Mouse (Mus musculus) intestine, postnatal 0 days (tissue): ENCODE results near the gene Pfkfb4. TPM values are rescaled to one million over a fixed set of nuclear protein-coding genes. Genes with fewer than 3 reads are reported as not detected.

Source experiments
- ATAC-seq: fragments of 200-750 bp; cut with Nextera tagmentation; 2 replicates; pipeline ENCODE4 v1.8.0; 2017; ENCODE audit warnings: mild to moderate bottlenecking, moderate TSS enrichment, moderate library complexity
- H3K27ac ChIP-seq: fragments of 300-500 bp; sonication (generic); 2 replicates; pipeline ENCODE4 v1.5.1; 2014; ENCODE audit warnings: mild to moderate bottlenecking, low read depth, low read length, moderate library complexity
- H3K27me3 ChIP-seq: fragments of 300-500 bp; sonication (generic); replicated peaks from 2 replicates; pipeline ENCODE4 v1.6.1; 2014; ENCODE audit warnings: low read length, mixed read lengths; ENCODE audit not compliant: control insufficient read depth, insufficient read depth
- H3K36me3 ChIP-seq: fragments of 300-500 bp; sonication (generic); 2 replicates; pipeline ENCODE4 v1.6.1; 2014; ENCODE audit warnings: mild to moderate bottlenecking, moderate library complexity; ENCODE audit not compliant: control insufficient read depth, insufficient read depth
- H3K4me1 ChIP-seq: fragments of 300-500 bp; sonication (generic); replicated peaks from 2 replicates; pipeline ENCODE4 v1.6.1; 2014; ENCODE audit warnings: antibody characterized with exemption, low read length, mixed read lengths; ENCODE audit not compliant: control insufficient read depth, insufficient read depth
- H3K4me2 ChIP-seq: fragments of 300-500 bp; sonication (generic); replicated peaks from 2 replicates; pipeline ENCODE4 v1.6.1; 2014; ENCODE audit warnings: low read depth, mild to moderate bottlenecking, moderate library complexity
- H3K4me3 ChIP-seq: fragments of 300-500 bp; sonication (generic); 2 replicates; pipeline ENCODE4 v1.5.1; 2014; ENCODE audit warnings: low read depth, low read length
- H3K9ac ChIP-seq: fragments of 300-500 bp; sonication (generic); 2 replicates; pipeline ENCODE4 v1.6.1; 2014; ENCODE audit warnings: mild to moderate bottlenecking, low read depth, low read length
- H3K9me3 ChIP-seq: fragments of 300-500 bp; sonication (generic); 2 replicates; pipeline ENCODE4 v1.6.1; 2016; ENCODE audit warnings: mixed run types; ENCODE audit not compliant: control insufficient read depth
- CTCF ChIP-seq: sonication (generic); IDR thresholded peaks from 2 replicates; pipeline ENCODE4 v1.5.1; 2016; ENCODE audit warnings: low read depth, mild to moderate bottlenecking, control low read depth, antibody characterized with exemption, moderate library complexity
- WGBS: fragments of 180-500 bp; shearing (Covaris S2); extraction: QIAGEN DNeasy Blood & Tissue Kit; methylation state at CpG from one replicate; pipeline ENCODE4 v1.1.7; 2014; 5-methylcytosine and 5-hydroxymethylcytosine counted together
- polyA plus RNA-seq: library from polyadenylated mRNA; unstranded; fragments of >200 nt; fragmentation: Nextera tagmentation; extraction: Ambion mirVana; gene quantifications from 2 replicates; pipeline ENCODE4 v1.2.1, GENCODE M21; 2015

Gene Pfkfb4
- polyA plus RNA-seq, 1 experiment from 2014 or later = 43.1 TPM

- Histone ChIP-seq H3K36me3 (peaks cover 7% of the 10 kb centered on the region), H3K4me3 (no peak overlapping the region), H3K4me1 (0 out of 2 replicates have a peak, but pooled peaks cover 2% of the 10 kb centered on the region), H3K4me2 (no peak overlapping the region), H3K9ac (no peak overlapping the region), H3K27ac (no peak overlapping the region), H3K27me3 (no peaks in the 10 kb centered on the region), H3K9me3 (no peaks in the 10 kb centered on the region)
- TF ChIP-seq CTCF = peak; percentile 84
- WGBS = 44% methylated on average over 5 of the region's 5 CpGs
- ATAC-seq = peak; percentile 49; the same call in 1 of the 2 replicates
Observed at GRCm38 (mm10) chr9:109046306-109046705, 54.7 kb downstream of the Pfkfb4 start.

DNA sequence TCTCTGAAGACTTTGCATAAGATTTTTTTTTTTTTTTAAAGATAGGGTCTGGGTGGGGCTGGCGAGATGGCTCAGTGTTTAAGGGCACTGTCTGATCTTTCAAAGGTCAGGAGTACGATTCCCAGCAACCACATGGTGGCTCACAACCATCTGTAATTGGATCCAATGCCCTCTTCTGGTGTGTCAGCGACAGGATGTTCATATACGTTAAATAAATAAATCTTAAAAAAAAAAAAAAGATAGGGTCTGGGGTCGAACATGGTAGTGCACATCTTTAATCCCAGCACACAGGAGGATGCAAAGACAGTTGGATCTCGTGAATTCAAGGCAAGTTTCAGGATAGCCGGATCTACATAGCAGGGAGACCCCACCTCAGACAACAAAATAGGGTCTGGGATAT is 57.7 kb downstream of the Pfkfb4 start:
- no peak overlapping the region for H3K4me2 ChIP-seq
- TF ChIP-seq CTCF = no peak
- H3K9me3 ChIP-seq = no peaks in the 10 kb centered on the region
- no peaks in the 10 kb centered on the region for H3K4me1 ChIP-seq
- peaks cover 21% of the 10 kb centered on the region for H3K36me3 ChIP-seq
- WGBS = 65% methylated on average over 7 of the region's 7 CpGs
- no peak for ATAC-seq
- H3K4me3 ChIP-seq = no peak overlapping the region
- H3K27me3 ChIP-seq = no peaks in the 10 kb centered on the region
- H3K9ac ChIP-seq = no peak overlapping the region
- H3K27ac ChIP-seq = no peak overlapping the region

DNA sequence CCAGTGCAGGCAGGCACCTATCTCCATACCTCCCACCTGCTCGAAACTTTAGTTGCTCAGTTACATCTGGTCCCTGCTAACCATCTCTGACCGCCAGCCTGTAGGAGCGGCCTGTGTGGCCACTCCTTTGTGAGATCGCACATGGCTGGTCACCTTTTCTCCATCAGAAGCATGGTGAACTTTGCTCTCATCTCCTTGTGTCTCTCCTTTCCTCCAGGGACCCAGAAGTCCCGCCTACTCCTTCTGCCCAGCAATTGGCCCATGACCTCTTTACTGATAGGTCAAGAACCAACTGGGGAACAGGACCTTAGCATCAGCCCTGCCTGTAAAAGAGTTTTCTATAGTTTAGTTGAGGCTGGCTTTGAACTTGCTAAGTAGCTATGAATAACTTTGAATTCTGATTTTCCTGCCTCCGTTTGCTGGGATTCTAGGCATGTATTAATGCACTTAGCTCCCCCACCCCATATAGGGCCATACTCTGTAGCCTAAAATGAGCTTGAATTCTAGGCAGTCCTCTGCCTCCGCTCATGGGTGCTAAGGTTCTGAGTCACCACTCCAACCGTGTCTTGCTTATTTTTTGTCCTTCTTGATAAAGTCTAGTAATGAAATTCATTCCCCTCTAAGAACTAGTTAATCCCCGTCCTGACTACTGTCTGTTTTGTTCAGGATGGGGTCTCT is 58.6 kb downstream of the Pfkfb4 start:
- peaks cover 21% of the 10 kb centered on the region for H3K36me3 ChIP-seq
- TF ChIP-seq CTCF = no peak
- no peak overlapping the region for H3K9ac ChIP-seq
- H3K4me2 ChIP-seq = no peak overlapping the region
- no peaks in the 10 kb centered on the region for H3K9me3 ChIP-seq
- 0 out of 2 replicates have a peak, but pooled peaks have one; percentile 7 for ATAC-seq
- 65% methylated on average over 9 of the region's 9 CpGs for WGBS
- H3K4me3 ChIP-seq = no peak overlapping the region
- H3K4me1 ChIP-seq = no peaks in the 10 kb centered on the region
- no peak overlapping the region for H3K27ac ChIP-seq
- no peaks in the 10 kb centered on the region for H3K27me3 ChIP-seq

GRCm38 (mm10) chr9:109050674-109050997 is 59.1 kb downstream of the Pfkfb4 start:
- Histone ChIP-seq H3K4me1 (peaks cover 3% of the 10 kb centered on the region; the same call in 1 of the 2 replicates), H3K9me3 (no peaks in the 10 kb centered on the region), H3K27ac (no peak overlapping the region), H3K27me3 (no peaks in the 10 kb centered on the region), H3K4me2 (no peak overlapping the region), H3K36me3 (peaks cover 21% of the 10 kb centered on the region), H3K9ac (no peak overlapping the region), H3K4me3 (no peak overlapping the region)
- no peak for ATAC-seq
- WGBS = 67% methylated on average over 3 of the region's 3 CpGs
- TF ChIP-seq CTCF = no peak

- Histone ChIP-seq H3K36me3 (peaks cover 24% of the 10 kb centered on the region), H3K4me2 (no peak overlapping the region), H3K9me3 (no peaks in the 10 kb centered on the region), H3K4me3 (no peak overlapping the region), H3K4me1 (peaks cover 3% of the 10 kb centered on the region; the same call in 1 of the 2 replicates), H3K27ac (no peak overlapping the region), H3K27me3 (no peaks in the 10 kb centered on the region), H3K9ac (no peak overlapping the region)
- TF ChIP-seq CTCF = no peak
- ATAC-seq = no peak
- WGBS = 87% methylated on average over 13 of the region's 13 CpGs
Observed at GRCm38 (mm10) chr9:109051011-109051501, 59.5 kb downstream of the Pfkfb4 start.

DNA sequence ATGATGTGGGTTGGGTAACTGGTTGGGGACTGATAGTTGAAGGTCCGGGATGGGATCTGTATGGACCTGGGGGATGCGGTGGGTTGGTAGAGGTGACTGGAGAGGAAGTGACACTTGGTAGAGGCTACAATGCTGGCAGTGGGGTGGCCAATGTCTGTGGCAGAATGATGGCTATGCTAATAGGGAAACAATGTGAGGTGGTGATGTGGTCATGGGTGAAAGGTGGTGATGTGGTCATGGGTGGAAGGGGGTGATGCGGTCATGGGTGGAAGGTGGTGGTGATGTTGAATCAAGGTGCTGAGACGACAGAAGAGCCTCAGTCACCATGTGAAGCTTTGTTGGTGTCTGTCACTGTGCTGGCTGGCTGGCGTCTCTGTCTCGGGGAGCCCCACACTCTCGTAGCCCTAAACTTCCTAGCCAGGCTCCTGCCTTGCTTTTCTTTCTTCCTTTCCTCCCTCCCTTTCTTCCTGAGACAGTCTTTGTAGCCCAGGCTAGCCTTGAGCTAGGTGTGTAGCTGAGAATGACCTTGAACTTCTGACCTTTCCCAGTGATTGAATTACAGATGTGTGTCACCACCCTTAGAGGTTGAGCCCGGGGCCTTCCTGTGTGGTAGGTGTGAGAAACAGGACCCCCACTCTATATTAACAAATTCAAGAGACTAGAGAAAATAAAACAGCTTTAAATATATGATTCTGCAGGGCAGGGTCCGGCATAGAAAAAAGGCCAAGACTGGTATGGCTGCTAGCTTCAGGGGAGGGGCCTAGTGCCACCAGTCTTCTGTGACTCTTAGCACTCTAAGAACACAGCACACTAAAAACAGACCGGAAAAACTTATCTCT is 60.3 kb downstream of the Pfkfb4 start:
- 90% methylated on average over 10 of the region's 10 CpGs for WGBS
- Histone ChIP-seq H3K36me3 (peaks cover 32% of the 10 kb centered on the region), H3K4me1 (peaks cover 3% of the 10 kb centered on the region; the same call in 1 of the 2 replicates), H3K27me3 (no peaks in the 10 kb centered on the region), H3K9me3 (no peaks in the 10 kb centered on the region), H3K27ac (no peak overlapping the region), H3K9ac (no peak overlapping the region), H3K4me2 (no peak overlapping the region), H3K4me3 (no peak overlapping the region)
- no peak for TF ChIP-seq CTCF
- no peak for ATAC-seq
